Mouse (Mus musculus) stomach, embryonic 16.5 days (tissue): ENCODE results near the gene Blm. TPM values are rescaled to one million over a fixed set of nuclear protein-coding genes. Genes with fewer than 3 reads are reported as not detected.

Experiments
- ATAC-seq: fragments of 200-750 bp; cut with Nextera tagmentation; 2 replicates; pipeline ENCODE4 v1.8.0; 2017; ENCODE audit warnings: moderate number of reproducible peaks, moderate TSS enrichment; ENCODE audit not compliant: insufficient read depth, low FRiP score
- H3K27ac ChIP-seq: fragments of 300-500 bp; sonication (generic); 2 replicates; pipeline ENCODE4 v1.5.1; 2014; ENCODE audit warnings: low read length
- H3K27me3 ChIP-seq: fragments of 300-500 bp; sonication (generic); 2 replicates; pipeline ENCODE4 v1.6.1; 2014; ENCODE audit warnings: low read length, control low read depth, mixed read lengths; ENCODE audit not compliant: control insufficient read depth, insufficient read depth
- H3K36me3 ChIP-seq: fragments of 300-500 bp; sonication (generic); 2 replicates; pipeline ENCODE4 v1.6.1; 2014; ENCODE audit warnings: low read length; ENCODE audit not compliant: control insufficient read depth, insufficient read depth
- H3K4me1 ChIP-seq: fragments of 300-500 bp; sonication (generic); 2 replicates; pipeline ENCODE4 v1.6.1; 2014; ENCODE audit warnings: low read length, control low read depth, mixed read lengths; ENCODE audit not compliant: control insufficient read depth, insufficient read depth
- H3K4me2 ChIP-seq: fragments of 300-500 bp; sonication (generic); 2 replicates; pipeline ENCODE4 v1.6.1; 2014; ENCODE audit warnings: low read depth, low read length, mixed read lengths
- H3K4me3 ChIP-seq: fragments of 300-500 bp; sonication (generic); replicated peaks from 2 replicates; pipeline ENCODE4 v1.5.1; 2014; ENCODE audit warnings: mild to moderate bottlenecking, low read length
- H3K9ac ChIP-seq: fragments of 300-500 bp; sonication (generic); 2 replicates; pipeline ENCODE4 v1.6.1; 2014; ENCODE audit warnings: low read length
- H3K9me3 ChIP-seq: fragments of 300-500 bp; sonication (generic); replicated peaks from 2 replicates; pipeline ENCODE4 v1.6.1; 2016; ENCODE audit warnings: low read length, control low read depth; ENCODE audit not compliant: control insufficient read depth
- WGBS: fragments of 180-500 bp; shearing (Covaris S2); extraction: QIAGEN DNeasy Blood & Tissue Kit; methylation state at CpG from one replicate; pipeline ENCODE4 v1.1.7; 2014; 5-methylcytosine and 5-hydroxymethylcytosine counted together
- polyA plus RNA-seq: library from polyadenylated mRNA; unstranded; fragments of >200 nt; fragmentation: Nextera tagmentation; extraction: Ambion mirVana; gene quantifications from 2 replicates; pipeline ENCODE4 v1.2.1, GENCODE M21; 2015

Blm gene
- polyA plus RNA-seq, 1 experiment from 2014 or later = 13.2 TPM

GRCm38 (mm10) chr7:80440685-80441084, 94.2 kb downstream of the Blm start:
- Histone ChIP-seq H3K9ac (no peak overlapping the region), H3K27me3 (no peaks in the 10 kb centered on the region), H3K36me3 (no peaks in the 10 kb centered on the region), H3K9me3 (no peaks in the 10 kb centered on the region), H3K4me3 (no peak overlapping the region), H3K4me2 (no peak overlapping the region), H3K4me1 (peaks cover 9% of the 10 kb centered on the region), H3K27ac (no peak overlapping the region)
- no peak for ATAC-seq
- WGBS = 33% methylated on average over 4 of the region's 4 CpGs

- Histone ChIP-seq H3K4me1 (peaks cover 4% of the 10 kb centered on the region; the same call in 1 of the 2 replicates), H3K27me3 (no peaks in the 10 kb centered on the region), H3K9me3 (no peaks in the 10 kb centered on the region), H3K36me3 (no peaks in the 10 kb centered on the region), H3K27ac (no peak overlapping the region), H3K4me2 (no peak overlapping the region), H3K4me3 (no peak overlapping the region), H3K9ac (no peak overlapping the region)
- ATAC-seq = no peak
- WGBS = 77% methylated on average over 10 of the region's 10 CpGs
Observed at GRCm38 (mm10) chr7:80439789-80440488, 95.0 kb downstream of the Blm start.

- Histone ChIP-seq H3K27ac (no peak overlapping the region), H3K27me3 (no peaks in the 10 kb centered on the region), H3K4me2 (peak overlapping the region; percentile 21; the same call in 1 of the 2 replicates), H3K9ac (no peak overlapping the region), H3K4me1 (peaks cover 4% of the 10 kb centered on the region; the same call in 1 of the 2 replicates), H3K9me3 (no peaks in the 10 kb centered on the region), H3K4me3 (0 out of 2 replicates have a peak overlapping the region, but pooled peaks have one; percentile 7), H3K36me3 (no peaks in the 10 kb centered on the region)
- 36% methylated on average over 15 of the region's 15 CpGs for WGBS
- ATAC-seq = no peak
Observed at GRCm38 (mm10) chr7:80439032-80439760, 95.7 kb downstream of the Blm start.

- 79% methylated on average over 7 of the region's 7 CpGs for WGBS
Observed at GRCm38 (mm10) chr7:80436571-80436970, 98.3 kb downstream of the Blm start.

GRCm38 (mm10) chr7:80435594-80435993, 99.3 kb downstream of the Blm start:
- Histone ChIP-seq H3K9me3 (no peaks in the 10 kb centered on the region), H3K36me3 (no peaks in the 10 kb centered on the region), H3K27ac (no peak overlapping the region), H3K4me1 (no peaks in the 10 kb centered on the region), H3K4me3 (no peak overlapping the region), H3K27me3 (no peaks in the 10 kb centered on the region), H3K9ac (no peak overlapping the region), H3K4me2 (no peak overlapping the region)
- 49% methylated on average over 3 of the region's 3 CpGs for WGBS
- no peak for ATAC-seq

More at GRCm38 (mm10) chr7:80436571-80436970, 98.3 kb downstream of the Blm start:
- no peaks in the 10 kb centered on the region; the same call in 1 of the 2 replicates for H3K4me1 ChIP-seq
- ATAC-seq = no peak
- H3K27me3 ChIP-seq = no peaks in the 10 kb centered on the region
- no peaks in the 10 kb centered on the region for H3K9me3 ChIP-seq
- no peak overlapping the region for H3K9ac ChIP-seq
- no peak overlapping the region for H3K4me2 ChIP-seq
- no peak overlapping the region for H3K4me3 ChIP-seq
- no peaks in the 10 kb centered on the region for H3K36me3 ChIP-seq
- H3K27ac ChIP-seq = no peak overlapping the region

GRCm38 (mm10) chr7:80429661-80430060, 105.3 kb downstream of the Blm start:
- no peak overlapping the region for H3K27ac ChIP-seq
- no peaks in the 10 kb centered on the region for H3K4me1 ChIP-seq
- H3K9me3 ChIP-seq = no peaks in the 10 kb centered on the region
- no peak overlapping the region for H3K4me3 ChIP-seq
- H3K36me3 ChIP-seq = no peaks in the 10 kb centered on the region
- WGBS = 94% methylated on average over 12 of the region's 12 CpGs
- no peak overlapping the region for H3K9ac ChIP-seq
- no peak overlapping the region for H3K4me2 ChIP-seq
- ATAC-seq = no peak
- H3K27me3 ChIP-seq = no peaks in the 10 kb centered on the region

GRCm38 (mm10) chr7:80427730-80428129, 107.2 kb downstream of the Blm start:
- Histone ChIP-seq H3K4me1 (peaks cover 5% of the 10 kb centered on the region; the same call in 1 of the 2 replicates), H3K27me3 (no peaks in the 10 kb centered on the region), H3K4me2 (no peak overlapping the region), H3K9me3 (no peaks in the 10 kb centered on the region), H3K36me3 (no peaks in the 10 kb centered on the region), H3K9ac (no peak overlapping the region), H3K27ac (no peak overlapping the region), H3K4me3 (no peak overlapping the region)
- no peak for ATAC-seq
- WGBS = 72% methylated on average over 5 of the region's 5 CpGs

GRCm38 (mm10) chr7:80426363-80426762, 108.6 kb downstream of the Blm start:
- no peak overlapping the region for H3K4me3 ChIP-seq
- no peak overlapping the region for H3K9ac ChIP-seq
- no peaks in the 10 kb centered on the region for H3K36me3 ChIP-seq
- 54% methylated on average over 7 of the region's 7 CpGs for WGBS
- peak; percentile 39; the same call in 1 of the 2 replicates for ATAC-seq
- H3K9me3 ChIP-seq = no peaks in the 10 kb centered on the region
- peaks cover 5% of the 10 kb centered on the region; the same call in 1 of the 2 replicates for H3K4me1 ChIP-seq
- peak overlapping the region; percentile 19; the same call in 1 of the 2 replicates for H3K27ac ChIP-seq
- no peak overlapping the region for H3K4me2 ChIP-seq
- H3K27me3 ChIP-seq = no peaks in the 10 kb centered on the region

- H3K27ac ChIP-seq = no peak overlapping the region
- ATAC-seq = no peak
- no peak overlapping the region for H3K9ac ChIP-seq
- peaks cover 5% of the 10 kb centered on the region; the same call in 1 of the 2 replicates for H3K4me1 ChIP-seq
- H3K27me3 ChIP-seq = no peaks in the 10 kb centered on the region
- WGBS = 79% methylated on average over 6 of the region's 6 CpGs
- no peaks in the 10 kb centered on the region for H3K36me3 ChIP-seq
- no peak overlapping the region for H3K4me2 ChIP-seq
- H3K4me3 ChIP-seq = no peak overlapping the region
- no peaks in the 10 kb centered on the region for H3K9me3 ChIP-seq
Observed at GRCm38 (mm10) chr7:80424722-80425121, 110.2 kb downstream of the Blm start.
